Mouse (Mus musculus) kidney, postnatal 36 days (tissue): Measurements from ENCODE around the gene Slc1a3.

Experiments used
- DNase-seq, 2 experiments: peaks; one replicate each; pipeline ENCODE4 v3.0.0; 2021 to 2022; ENCODE audit warnings: mixed read lengths in 2 of 2

Gene Slc1a3

DNA sequence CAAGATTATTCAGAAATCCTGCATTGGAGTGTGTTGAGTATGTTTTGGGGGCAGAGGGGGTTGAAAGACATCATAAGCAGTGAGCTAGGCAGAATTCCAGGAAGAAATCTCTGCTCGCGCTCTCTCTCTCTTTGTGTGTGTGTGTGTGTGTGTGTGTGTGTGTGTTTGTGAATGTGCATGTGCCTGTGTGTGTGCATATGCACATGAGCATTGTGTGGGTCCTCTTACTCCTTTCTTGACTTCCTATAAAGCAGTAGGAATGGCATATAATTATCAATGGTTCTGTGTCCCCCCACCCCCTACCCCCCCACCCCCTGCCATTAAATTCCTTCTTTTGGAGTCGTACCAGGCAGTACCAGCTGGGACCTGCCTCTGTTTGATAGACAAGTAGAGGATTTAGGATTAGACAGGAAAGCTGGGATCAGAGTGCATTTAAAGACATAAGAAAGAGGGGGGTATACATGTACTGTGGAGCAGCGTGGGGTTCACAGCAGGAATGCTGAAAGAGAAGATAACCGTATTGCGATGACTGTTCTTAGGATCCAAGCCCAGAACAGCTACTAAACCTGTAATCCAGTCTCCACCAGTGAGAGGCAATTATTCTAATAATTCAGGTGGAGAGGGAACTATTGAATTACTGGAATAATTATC, 104.9 kb downstream of the Slc1a3 start:
- no peak for DNase-seq

DNA sequence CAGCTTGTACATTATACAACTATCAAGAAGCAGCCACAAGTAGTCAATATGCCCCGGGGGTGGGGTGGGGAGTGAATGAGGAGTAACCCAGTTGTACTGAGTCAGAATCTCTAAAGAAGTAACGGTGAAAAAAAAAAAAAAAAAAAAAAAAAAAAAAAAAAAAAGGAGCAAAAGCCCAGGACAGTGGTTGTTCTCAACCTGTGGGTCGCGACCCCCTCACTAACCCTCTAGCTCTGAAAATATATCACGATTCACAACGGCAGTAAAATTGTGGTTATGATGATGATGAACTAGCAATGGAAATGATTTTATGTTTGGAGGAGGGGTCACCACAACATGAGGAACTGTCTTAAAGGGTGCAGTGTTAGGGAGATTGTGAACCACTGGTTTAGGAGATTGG, 108.2 kb downstream of the Slc1a3 start:
- no peak for DNase-seq

DNA sequence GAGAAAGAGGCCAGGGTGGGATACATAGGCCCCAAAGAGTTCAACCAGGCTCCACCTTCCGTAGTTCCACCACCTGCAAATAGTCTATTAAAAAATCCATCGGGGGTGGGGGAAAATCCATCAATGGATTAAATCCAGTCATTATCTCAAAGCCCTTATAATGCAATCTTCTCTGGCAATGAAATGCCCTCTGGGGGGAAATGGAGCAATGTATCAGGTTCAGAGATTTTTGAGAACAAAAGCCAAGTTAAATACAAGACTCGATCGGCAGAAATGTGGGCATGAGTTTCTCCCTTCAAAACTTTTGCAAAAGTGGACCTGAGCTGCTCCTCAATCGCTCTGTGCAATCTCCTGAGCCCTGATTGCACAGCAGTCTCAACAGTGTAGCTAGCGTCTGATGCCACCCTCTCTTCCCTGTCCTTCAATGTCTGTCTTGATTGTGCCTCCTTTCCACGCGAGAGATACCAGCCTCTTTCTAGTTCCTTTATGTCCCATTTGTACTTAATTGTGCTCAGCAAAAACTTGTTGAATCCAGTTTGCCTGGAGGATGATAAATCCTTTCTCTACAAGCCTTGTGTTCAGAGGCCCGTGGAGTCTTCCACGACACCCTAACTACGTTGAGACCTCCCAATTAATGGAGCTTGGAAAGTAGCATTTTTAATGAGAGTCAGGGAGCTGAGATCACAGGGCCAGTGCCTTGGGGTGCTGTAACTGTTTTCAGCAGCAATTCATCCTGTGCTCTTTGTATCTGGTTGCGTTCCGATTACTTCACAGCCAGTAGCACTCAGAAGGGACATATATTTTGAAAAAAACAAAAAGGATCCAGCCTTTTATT, 109.0 kb downstream of the Slc1a3 start:
- no peak for DNase-seq

GRCm38 (mm10) chr15:8596375-8596900, 114.1 kb downstream of the Slc1a3 start:
- no peak for DNase-seq

DNA sequence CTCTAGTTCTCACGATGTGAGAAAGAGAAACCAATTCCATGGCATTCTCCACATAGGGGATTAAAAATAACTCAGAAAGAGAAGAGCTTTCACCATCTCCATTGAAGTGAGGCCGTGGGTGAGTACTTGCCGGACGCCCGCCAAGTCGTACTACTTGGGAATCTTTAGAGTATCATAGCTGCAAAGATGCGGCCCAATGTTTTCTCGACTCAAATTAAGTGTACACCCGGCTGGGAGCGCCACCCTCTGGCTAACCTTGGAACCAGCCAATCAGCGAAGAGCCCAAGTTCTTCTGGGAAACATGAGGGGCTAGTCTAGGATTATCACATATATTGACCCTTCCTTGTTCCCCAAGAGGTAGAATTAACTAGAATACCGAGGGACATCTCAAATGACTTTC, 115.3 kb downstream of the Slc1a3 start:
- no peak for DNase-seq

- peak; percentile 65 to 85 for DNase-seq
These were observed 121.0 kb downstream of the Slc1a3 start for GRCm38 (mm10) chr15:8589503-8590116.

GRCm38 (mm10) chr15:8588065-8588464, 122.5 kb downstream of the Slc1a3 start:
- no peak for DNase-seq

DNA sequence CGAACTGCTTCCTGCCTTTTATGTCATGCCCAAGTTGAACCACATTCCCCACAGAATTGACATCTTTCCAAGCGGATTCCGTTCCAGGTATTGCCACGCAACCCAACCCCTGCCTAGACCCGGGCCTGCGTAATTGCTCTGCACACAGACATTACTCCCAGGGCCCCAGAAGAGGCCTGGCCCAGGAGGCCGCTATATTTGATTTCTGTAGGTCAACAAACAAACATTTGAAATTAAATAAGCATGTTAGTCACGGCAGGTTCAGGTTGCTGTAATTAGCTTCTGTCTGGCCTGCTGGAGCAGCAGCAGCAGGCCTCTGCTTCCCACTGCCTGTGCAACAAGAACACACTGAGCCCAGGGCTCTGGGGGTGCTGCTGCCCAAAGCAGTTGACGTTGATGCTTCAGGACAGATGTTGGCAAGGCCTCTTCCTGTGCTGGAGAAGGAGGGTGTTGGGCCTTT, 123.7 kb downstream of the Slc1a3 start:
- DNase-seq, result no peak
